Mouse (Mus musculus): ENCODE data around the gene Vmn1r176.
"Not testable (repeated sequence)": the region's sequence is repeated elsewhere in the genome, so short reads cannot be mapped to it uniquely, and the experiment has no call there.

Gene Vmn1r176

GRCm38 (mm10) chr7:23837272-23837671 lies at the start of gene Vmn1r176:
Gene Vmn1r176 (minus strand): TSS chr7:23837372.
- not testable (repeated sequence) for DNase-seq (ENCODE audit: low spot score)

- DNase-seq (ENCODE audit: low spot score), result not testable (repeated sequence)
These were observed 39.7 kb upstream of the Vmn1r176 start for GRCm38 (mm10) chr7:23876918-23877317.

GRCm38 (mm10) chr7:23866349-23866748 lies 29.2 kb upstream of the Vmn1r176 start, which contains the start of gene Vmn1r177:
Gene Vmn1r177 (minus strand): TSS chr7:23866449.
- not testable (repeated sequence) for DNase-seq (ENCODE audit: low spot score)

DNA sequence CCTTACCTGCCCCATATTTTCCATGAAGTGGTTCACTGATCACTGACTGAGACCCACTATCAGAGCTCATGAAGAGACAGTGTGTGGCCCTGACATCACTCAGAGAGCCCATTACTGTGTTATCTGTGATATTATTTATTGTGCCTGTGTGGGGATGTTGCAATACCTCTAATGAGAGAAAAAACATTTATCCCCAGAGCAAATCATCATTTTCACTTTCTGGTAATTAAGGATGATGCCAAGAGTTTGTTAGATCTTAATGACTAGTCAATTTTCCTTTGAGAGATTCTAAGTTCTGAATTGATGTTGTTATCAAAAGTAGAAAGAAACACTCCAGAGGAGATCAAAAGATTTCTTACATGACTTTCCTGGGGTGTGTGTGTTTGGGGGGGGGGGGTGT lies 26.6 kb downstream of the Vmn1r176 start, which contains the start of gene Vmn1r175:
Gene Vmn1r175, minus strand, starts transcription at position 101 of the 400 bp plus-strand sequence.
- DNase-seq (ENCODE audit: low spot score), result not testable (repeated sequence)

GRCm38 (mm10) chr7:23784526-23784925 lies 52.6 kb downstream of the Vmn1r176 start:
- DNase-seq (ENCODE audit: low spot score), result no peak

Data from urinary bladder, postnatal 14 days (tissue).